Mouse (Mus musculus) left cerebral cortex, postnatal 10 days (tissue): Measurements from ENCODE around the gene Rpp25. TPM values are rescaled to one million over a fixed set of nuclear protein-coding genes. Genes with fewer than 3 reads are reported as not detected.

ENCODE experiments used
- DNase-seq, 2 experiments: peaks; one replicate each; pipeline ENCODE4 v3.0.0; 2021 to 2022; ENCODE audit warnings: low spot score in 2 of 2, mixed read lengths in 1 of 2; ENCODE audit errors: extremely low spot score in 1 of 2
- intact Hi-C: fragments of 180-260 bp; cut with DNase I; formaldehyde crosslinking; loops from one replicate; pipeline ENCODE4 v1.15.1; 2025
- total RNA-seq, 2 experiments: library from RNA; stranded (reverse); gene quantifications; 2 replicates each; pipeline ENCODE4 v1.2.3; 2021

Rpp25 gene
- total RNA-seq, 2 experiments from 2014 or later: 14.1 to 14.8 TPM

GRCm38 (mm10) chr9:57547869-57548268 is 44.0 kb downstream of the Rpp25 start:
- DNase-seq: no peak
- intact Hi-C loops: no loop called here

GRCm38 (mm10) chr9:57549186-57549585 is 45.4 kb downstream of the Rpp25 start:
- no peak for DNase-seq
- intact Hi-C loops: no loop called here

- DNase-seq: no peak
- intact Hi-C loops: no loop called here
These were observed 46.5 kb downstream of the Rpp25 start for GRCm38 (mm10) chr9:57550126-57550862.

GRCm38 (mm10) chr9:57552139-57552887 is 48.5 kb downstream of the Rpp25 start, which contains the start of gene Mpi:
Gene Mpi (minus strand): TSS chr9:57552763.
- intact Hi-C loops: no loop called here
- DNase-seq: peak; percentile 76 to 82

- intact Hi-C loops: no loop called here
- no peak for DNase-seq
These were observed 49.3 kb downstream of the Rpp25 start for GRCm38 (mm10) chr9:57553119-57553518.

GRCm38 (mm10) chr9:57554753-57555152 is 50.9 kb downstream of the Rpp25 start:
- DNase-seq: no peak
- intact Hi-C loops: no loop called here

Other genes with a start within 250 kb of the Rpp25 start
- gene 1700017B05Rik, start 241.4 kb upstream of the Rpp25 start, total RNA-seq: 10 to 100 TPM; 12.1 to 15.7 TPM
- 10 to 100 TPM; 11.7 to 13.0 TPM for gene Ppcdc, start 63.9 kb upstream of the Rpp25 start, total RNA-seq
- gene Scamp5, start 36.0 kb upstream of the Rpp25 start, total RNA-seq: 100 to 1,000 TPM; 387 to 389 TPM
- gene Cox5a, start 17.2 kb downstream of the Rpp25 start, total RNA-seq: 100 to 1,000 TPM; 501 to 523 TPM
- gene Fam219b, start 33.5 kb downstream of the Rpp25 start, total RNA-seq: 10 to 100 TPM; 21.5 to 24.7 TPM
- 10 to 100 TPM; 79.5 to 81.1 TPM for gene Mpi, start 48.7 kb downstream of the Rpp25 start, total RNA-seq
- gene Scamp2, start 56.9 kb downstream of the Rpp25 start, total RNA-seq: 10 to 100 TPM; 25.7 to 29.9 TPM
- 10 to 100 TPM; 33.5 to 38.8 TPM for gene Ulk3, start 85.4 kb downstream of the Rpp25 start, total RNA-seq
- gene Cplx3, start 102.3 kb downstream of the Rpp25 start, total RNA-seq: 10 to 100 TPM; 15.6 to 17.8 TPM
- not detected for gene Lman1l, start 116.7 kb downstream of the Rpp25 start, total RNA-seq
- 10 to 100 TPM; 64.6 to 66.3 TPM for gene Csk, start 149.6 kb downstream of the Rpp25 start, total RNA-seq
- gene Cyp1a2, start 179.7 kb downstream of the Rpp25 start, total RNA-seq: not detected
- under 1 TPM; 0.41 to 0.43 TPM for gene Cyp1a1, start 183.9 kb downstream of the Rpp25 start, total RNA-seq
- gene Edc3, start 204.5 kb downstream of the Rpp25 start, total RNA-seq: 10 to 100 TPM; 15.2 to 17.6 TPM